Mouse (Mus musculus) stomach, postnatal 0 days (tissue): ENCODE measurements around the gene Insyn1.

Experiments used
- CTCF ChIP-seq: IDR thresholded peaks from 2 replicates; pipeline ENCODE4 v1.5.1; 2016; ENCODE audit warnings: antibody characterized with exemption, low read depth, mild to moderate bottlenecking, moderate library complexity
- EP300 ChIP-seq: optimal IDR thresholded peaks from 2 replicates; pipeline ENCODE3; 2016; ENCODE audit warnings: antibody characterized with exemption

DNA sequence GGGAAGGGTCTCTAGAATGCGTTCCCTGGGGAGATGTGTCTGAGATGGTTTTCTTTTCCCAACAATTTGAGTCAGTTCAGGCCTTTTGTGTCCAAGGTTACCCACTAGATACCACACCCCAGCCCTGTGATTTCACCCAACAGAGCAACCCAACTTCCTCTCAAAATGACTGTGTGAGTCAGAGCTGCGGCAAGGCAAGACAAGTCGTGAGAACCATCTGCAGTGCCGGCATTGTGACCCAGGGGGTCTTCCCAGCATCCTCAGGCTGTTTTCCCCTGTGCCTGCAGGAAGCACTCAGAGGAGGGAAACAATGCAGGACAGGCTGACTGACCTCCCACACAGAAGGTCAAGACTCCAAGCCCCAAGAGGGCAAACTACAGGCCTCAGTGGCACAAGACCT is 60.5 kb downstream of the Insyn1 start:
- TF ChIP-seq CTCF (no peak), EP300 (no peak)
